Mouse (Mus musculus): ENCODE data around the gene Pik3ap1. TPM values are rescaled to one million over a fixed set of nuclear protein-coding genes. Genes with fewer than 3 reads are reported as not detected.

The Pik3ap1 gene
- polyA plus RNA-seq, 1 experiment from 2014 or later: 1.6 TPM

- WGBS: 76% methylated on average over 8 of the region's 8 CpGs
- H3K9me3 ChIP-seq (replicated peaks): no peaks in the 10 kb centered on the region
- peaks cover 20% of the 10 kb centered on the region for H3K4me1 ChIP-seq
- H3K4me3 ChIP-seq (replicated peaks): no peak overlapping the region
- no peaks in the 10 kb centered on the region for H3K27me3 ChIP-seq (replicated peaks)
- no peak overlapping the region for H3K9ac ChIP-seq (replicated peaks)
- H3K4me2 ChIP-seq: no peak overlapping the region
- no peak for ATAC-seq (ENCODE audit: low FRiP score)
- no peak overlapping the region for H3K27ac ChIP-seq (replicated peaks)
- H3K36me3 ChIP-seq: no peaks in the 10 kb centered on the region
These were observed 40.3 kb downstream of the Pik3ap1 start for GRCm38 (mm10) chr19:41344666-41345027.

GRCm38 (mm10) chr19:41342592-41343090 lies 42.3 kb downstream of the Pik3ap1 start:
- H3K27ac ChIP-seq (replicated peaks): no peak overlapping the region
- H3K4me1 ChIP-seq: peaks cover 20% of the 10 kb centered on the region
- no peak overlapping the region for H3K4me3 ChIP-seq (replicated peaks)
- no peak overlapping the region for H3K4me2 ChIP-seq
- no peaks in the 10 kb centered on the region for H3K36me3 ChIP-seq
- no peak for ATAC-seq (ENCODE audit: low FRiP score)
- no peaks in the 10 kb centered on the region for H3K9me3 ChIP-seq (replicated peaks)
- no peaks in the 10 kb centered on the region for H3K27me3 ChIP-seq (replicated peaks)
- 86% methylated on average over 6 of the region's 6 CpGs for WGBS
- H3K9ac ChIP-seq (replicated peaks): no peak overlapping the region

DNA sequence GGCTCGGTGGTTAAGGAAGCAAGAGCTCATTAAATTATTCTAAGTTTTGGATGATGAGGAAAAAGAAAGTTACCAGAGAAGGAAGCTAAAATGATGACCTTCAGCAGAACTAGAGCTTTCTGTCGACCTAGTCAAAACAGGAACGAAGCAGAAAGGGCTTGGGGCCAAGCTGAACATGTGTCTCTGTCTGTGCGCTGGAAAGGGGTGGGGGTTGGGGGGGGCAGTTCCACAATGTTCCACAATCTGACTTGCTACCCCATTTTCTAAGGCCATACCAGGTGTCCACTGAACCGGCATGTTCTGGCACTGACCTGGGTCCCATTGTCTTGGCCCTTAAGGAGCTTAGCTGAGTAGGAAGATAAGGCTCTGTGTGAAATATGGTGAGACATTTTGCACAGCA lies 43.2 kb downstream of the Pik3ap1 start:
- Histone ChIP-seq H3K4me3 (replicated peaks) (no peak overlapping the region), H3K9me3 (replicated peaks) (no peaks in the 10 kb centered on the region), H3K4me1 (peaks cover 19% of the 10 kb centered on the region), H3K4me2 (no peak overlapping the region), H3K9ac (replicated peaks) (no peak overlapping the region), H3K36me3 (no peaks in the 10 kb centered on the region), H3K27ac (replicated peaks) (no peak overlapping the region), H3K27me3 (replicated peaks) (no peaks in the 10 kb centered on the region)
- no peak for ATAC-seq (ENCODE audit: low FRiP score)
- WGBS: 95% methylated on average over 5 of the region's 5 CpGs

DNA sequence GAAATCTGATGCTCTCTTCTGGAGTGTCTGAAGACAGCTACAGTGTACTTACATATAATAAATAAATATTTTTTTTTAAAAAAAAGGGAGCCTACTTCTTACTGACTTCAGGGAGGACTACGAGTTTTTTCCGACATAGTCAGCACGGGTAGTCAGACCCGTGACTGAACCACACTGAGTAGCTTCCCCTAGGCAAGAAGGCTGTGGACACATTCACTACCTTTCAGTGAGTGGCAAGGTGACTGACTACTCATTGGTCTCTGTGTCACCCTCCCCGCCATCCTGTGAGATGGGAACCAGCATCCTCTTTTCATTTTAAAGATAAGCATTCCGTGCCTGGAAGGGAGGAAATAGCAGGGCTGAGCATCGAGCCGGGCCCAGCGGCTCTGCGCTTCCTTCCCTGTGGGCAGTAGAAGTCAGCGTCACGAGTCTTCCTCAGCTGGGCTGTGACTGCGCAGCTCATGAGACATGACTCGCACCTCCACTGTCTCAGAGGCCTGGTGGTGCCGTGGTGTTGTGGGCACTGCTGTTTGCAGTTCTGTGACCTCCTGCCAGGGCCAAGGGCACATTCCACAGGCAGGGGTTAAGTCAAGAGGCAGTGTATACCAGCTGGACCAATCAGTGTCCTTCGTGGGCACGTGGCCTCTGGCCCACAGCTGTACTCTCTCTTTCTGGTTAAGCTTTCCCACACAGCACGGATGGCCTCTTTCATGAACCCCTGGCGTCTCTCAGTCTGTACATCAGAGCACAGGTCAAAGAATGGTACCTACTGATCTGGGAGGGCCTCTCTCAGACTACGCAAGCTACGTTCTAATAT lies 45.7 kb downstream of the Pik3ap1 start:
- H3K27me3 ChIP-seq (replicated peaks): no peaks in the 10 kb centered on the region
- 82% methylated on average over 21 of the region's 21 CpGs for WGBS
- H3K4me3 ChIP-seq (replicated peaks): no peak overlapping the region
- no peak overlapping the region for H3K9ac ChIP-seq (replicated peaks)
- no peaks in the 10 kb centered on the region for H3K4me1 ChIP-seq
- H3K9me3 ChIP-seq (replicated peaks): no peaks in the 10 kb centered on the region
- no peak for ATAC-seq (ENCODE audit: low FRiP score)
- no peak overlapping the region for H3K4me2 ChIP-seq
- no peak overlapping the region for H3K27ac ChIP-seq (replicated peaks)
- H3K36me3 ChIP-seq: no peaks in the 10 kb centered on the region

DNA sequence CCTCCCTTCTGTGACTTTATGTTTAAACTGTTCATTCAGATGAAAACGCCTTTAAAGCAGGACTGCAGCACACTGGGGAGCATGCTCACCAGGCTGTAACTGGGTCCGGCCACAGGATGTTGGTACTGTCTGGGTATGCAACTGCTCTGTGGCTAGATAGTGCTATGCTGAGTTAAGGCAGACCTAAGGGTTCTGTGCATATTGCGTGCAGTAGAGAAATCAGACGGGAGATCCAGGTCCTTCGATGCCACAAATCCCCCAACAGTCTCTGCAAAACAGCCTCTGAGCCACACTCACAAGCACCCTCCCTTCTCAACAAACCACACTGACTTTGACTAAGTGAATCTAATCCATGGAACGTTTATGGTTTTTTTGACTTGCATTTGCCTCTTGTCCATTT lies 46.5 kb downstream of the Pik3ap1 start:
- Histone ChIP-seq H3K27ac (replicated peaks) (no peak overlapping the region), H3K4me2 (no peak overlapping the region), H3K36me3 (no peaks in the 10 kb centered on the region), H3K4me1 (no peaks in the 10 kb centered on the region), H3K4me3 (replicated peaks) (no peak overlapping the region), H3K27me3 (replicated peaks) (no peaks in the 10 kb centered on the region), H3K9ac (replicated peaks) (no peak overlapping the region), H3K9me3 (replicated peaks) (no peaks in the 10 kb centered on the region)
- no peak for ATAC-seq (ENCODE audit: low FRiP score)
- WGBS: 86% methylated on average over 6 of the region's 6 CpGs

DNA sequence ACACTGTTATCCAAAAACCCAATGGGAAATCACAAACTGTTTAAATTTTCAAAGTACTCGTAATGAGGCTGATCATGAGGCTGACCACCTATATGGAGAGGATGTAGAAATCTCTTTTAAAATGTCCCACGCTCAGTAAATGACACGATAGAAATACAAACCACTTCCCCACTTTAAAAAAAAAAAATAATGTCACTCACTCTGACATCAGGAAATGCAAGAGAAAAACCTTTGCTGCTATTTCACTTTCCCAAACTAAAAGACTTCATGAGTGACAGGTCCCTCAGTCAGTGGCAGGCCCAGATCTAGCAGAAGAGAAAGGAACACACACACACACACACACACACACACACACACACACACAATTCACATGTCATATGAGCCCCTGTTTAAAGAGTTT lies 49.2 kb downstream of the Pik3ap1 start:
- no peak for ATAC-seq (ENCODE audit: low FRiP score)
- no peaks in the 10 kb centered on the region for H3K27me3 ChIP-seq (replicated peaks)
- no peak overlapping the region for H3K27ac ChIP-seq (replicated peaks)
- H3K4me3 ChIP-seq (replicated peaks): no peak overlapping the region
- no peaks in the 10 kb centered on the region for H3K36me3 ChIP-seq
- 92% methylated on average over 3 of the region's 3 CpGs for WGBS
- no peaks in the 10 kb centered on the region for H3K4me1 ChIP-seq
- no peak overlapping the region for H3K9ac ChIP-seq (replicated peaks)
- H3K9me3 ChIP-seq (replicated peaks): no peaks in the 10 kb centered on the region
- no peak overlapping the region for H3K4me2 ChIP-seq

- no peak overlapping the region for H3K9ac ChIP-seq (replicated peaks)
- H3K4me1 ChIP-seq: no peaks in the 10 kb centered on the region
- H3K27ac ChIP-seq (replicated peaks): no peak overlapping the region
- ATAC-seq (ENCODE audit: low FRiP score): no peak
- H3K27me3 ChIP-seq (replicated peaks): no peaks in the 10 kb centered on the region
- no peaks in the 10 kb centered on the region for H3K9me3 ChIP-seq (replicated peaks)
- H3K4me3 ChIP-seq (replicated peaks): no peak overlapping the region
- no peaks in the 10 kb centered on the region for H3K36me3 ChIP-seq
- H3K4me2 ChIP-seq: no peak overlapping the region
- WGBS: 86% methylated on average over 8 of the region's 8 CpGs
These were observed 51.9 kb downstream of the Pik3ap1 start for GRCm38 (mm10) chr19:41332986-41333385.

DNA sequence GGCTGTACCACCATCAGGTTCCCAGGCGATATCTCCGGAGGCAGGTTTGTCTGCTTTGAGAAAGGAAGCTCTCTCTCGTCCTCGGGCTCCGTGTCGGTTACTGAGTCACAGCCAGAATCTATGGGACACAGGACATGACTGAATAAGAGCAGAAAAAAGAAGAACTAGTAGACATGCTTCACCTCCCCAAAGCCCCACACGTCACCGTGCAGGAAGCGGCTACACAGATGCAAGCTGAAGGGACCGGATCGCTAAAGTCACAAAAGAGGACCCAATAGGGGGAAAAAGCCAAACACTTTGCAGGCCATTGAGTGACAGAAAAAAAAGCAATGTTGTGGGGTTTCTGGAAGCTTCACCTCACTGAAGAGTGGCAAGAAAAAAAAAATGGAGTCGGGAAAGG lies 52.7 kb downstream of the Pik3ap1 start:
- H3K9ac ChIP-seq (replicated peaks): no peak overlapping the region
- ATAC-seq (ENCODE audit: low FRiP score): no peak
- 90% methylated on average over 12 of the region's 12 CpGs for WGBS
- H3K4me1 ChIP-seq: no peaks in the 10 kb centered on the region
- no peak overlapping the region for H3K4me2 ChIP-seq
- no peaks in the 10 kb centered on the region for H3K27me3 ChIP-seq (replicated peaks)
- no peak overlapping the region for H3K4me3 ChIP-seq (replicated peaks)
- H3K27ac ChIP-seq (replicated peaks): no peak overlapping the region
- no peaks in the 10 kb centered on the region for H3K9me3 ChIP-seq (replicated peaks)
- no peaks in the 10 kb centered on the region for H3K36me3 ChIP-seq

GRCm38 (mm10) chr19:41330401-41330800 lies 54.5 kb downstream of the Pik3ap1 start:
- no peak overlapping the region for H3K9ac ChIP-seq (replicated peaks)
- H3K4me3 ChIP-seq (replicated peaks): no peak overlapping the region
- H3K27me3 ChIP-seq (replicated peaks): no peaks in the 10 kb centered on the region
- H3K4me1 ChIP-seq: no peaks in the 10 kb centered on the region
- ATAC-seq (ENCODE audit: low FRiP score): no peak
- H3K9me3 ChIP-seq (replicated peaks): no peaks in the 10 kb centered on the region
- H3K27ac ChIP-seq (replicated peaks): no peak overlapping the region
- 52% methylated on average over 7 of the region's 7 CpGs for WGBS
- H3K36me3 ChIP-seq: no peaks in the 10 kb centered on the region
- H3K4me2 ChIP-seq: no peak overlapping the region

DNA sequence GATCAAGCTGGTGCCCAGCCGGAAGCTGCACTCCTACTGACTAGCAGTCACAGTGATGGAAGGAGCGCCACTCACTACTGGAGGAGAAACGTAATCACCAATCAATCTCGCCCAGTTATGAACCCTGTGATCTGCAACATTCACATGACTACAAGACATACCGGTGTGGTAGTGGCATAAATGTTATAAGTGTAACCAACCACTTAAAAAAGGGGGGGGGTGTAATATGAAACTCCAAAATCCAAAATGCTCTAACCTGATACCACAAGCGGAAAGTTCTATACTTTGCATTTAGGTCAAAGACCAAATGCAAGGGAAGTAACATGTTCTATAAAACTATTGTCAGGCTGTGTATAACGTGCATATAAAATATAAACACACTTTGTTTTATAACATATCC lies 54.9 kb downstream of the Pik3ap1 start:
- no peak overlapping the region for H3K27ac ChIP-seq (replicated peaks)
- no peaks in the 10 kb centered on the region for H3K36me3 ChIP-seq
- WGBS: 95% methylated on average over 7 of the region's 7 CpGs
- no peak for ATAC-seq (ENCODE audit: low FRiP score)
- no peak overlapping the region for H3K4me2 ChIP-seq
- H3K4me1 ChIP-seq: no peaks in the 10 kb centered on the region
- no peak overlapping the region for H3K9ac ChIP-seq (replicated peaks)
- no peaks in the 10 kb centered on the region for H3K27me3 ChIP-seq (replicated peaks)
- H3K4me3 ChIP-seq (replicated peaks): no peak overlapping the region
- no peaks in the 10 kb centered on the region for H3K9me3 ChIP-seq (replicated peaks)

GRCm38 (mm10) chr19:41328743-41329142 lies 56.2 kb downstream of the Pik3ap1 start:
- no peak overlapping the region for H3K9ac ChIP-seq (replicated peaks)
- H3K4me1 ChIP-seq: no peaks in the 10 kb centered on the region
- no peak overlapping the region for H3K4me2 ChIP-seq
- H3K36me3 ChIP-seq: no peaks in the 10 kb centered on the region
- no peak overlapping the region for H3K27ac ChIP-seq (replicated peaks)
- 70% methylated on average over 9 of the region's 9 CpGs for WGBS
- no peaks in the 10 kb centered on the region for H3K27me3 ChIP-seq (replicated peaks)
- no peak for ATAC-seq (ENCODE audit: low FRiP score)
- H3K4me3 ChIP-seq (replicated peaks): no peak overlapping the region
- no peaks in the 10 kb centered on the region for H3K9me3 ChIP-seq (replicated peaks)

GRCm38 (mm10) chr19:41323813-41324212 lies 61.1 kb downstream of the Pik3ap1 start:
- Histone ChIP-seq H3K4me2 (no peak overlapping the region), H3K9me3 (replicated peaks) (no peaks in the 10 kb centered on the region), H3K9ac (replicated peaks) (no peak overlapping the region), H3K4me3 (replicated peaks) (no peak overlapping the region), H3K27ac (replicated peaks) (no peak overlapping the region), H3K4me1 (no peaks in the 10 kb centered on the region), H3K36me3 (no peaks in the 10 kb centered on the region), H3K27me3 (replicated peaks) (no peaks in the 10 kb centered on the region)
- ATAC-seq (ENCODE audit: low FRiP score): no peak

Measured in neural tube, embryonic 15.5 days (tissue).